Mouse (Mus musculus) midbrain, embryonic 15.5 days (tissue): ENCODE results near the gene Arhgap27. TPM values are rescaled to one million over a fixed set of nuclear protein-coding genes. Genes with fewer than 3 reads are reported as not detected.

Experiments
- ATAC-seq: fragments of 200-750 bp; cut with Nextera tagmentation; replicated peaks from 2 replicates; pipeline ENCODE4 v1.8.0; 2017; ENCODE audit warnings: moderate TSS enrichment
- H3K27ac ChIP-seq: fragments of 300-500 bp; sonication (generic); 2 replicates; pipeline ENCODE4 v1.5.1; 2015; ENCODE audit warnings: mild to moderate bottlenecking, inconsistent platforms
- H3K27me3 ChIP-seq: fragments of 300-500 bp; sonication (generic); replicated peaks from 2 replicates; pipeline ENCODE4 v1.6.1; 2015; ENCODE audit warnings: inconsistent platforms
- H3K36me3 ChIP-seq: fragments of 300-500 bp; sonication (generic); replicated peaks from 2 replicates; pipeline ENCODE4 v1.6.1; 2015; ENCODE audit warnings: inconsistent platforms
- H3K4me1 ChIP-seq: fragments of 300-500 bp; sonication (generic); 2 replicates; pipeline ENCODE4 v1.6.1; 2015; ENCODE audit warnings: inconsistent platforms
- H3K4me2 ChIP-seq: fragments of 300-500 bp; sonication (generic); 2 replicates; pipeline ENCODE4 v1.6.1; 2015; ENCODE audit warnings: inconsistent platforms, mild to moderate bottlenecking, moderate library complexity
- H3K4me3 ChIP-seq: fragments of 300-500 bp; sonication (generic); 2 replicates; pipeline ENCODE4 v1.5.1; 2015; ENCODE audit warnings: mild to moderate bottlenecking, inconsistent platforms
- H3K9ac ChIP-seq: fragments of 300-500 bp; sonication (generic); 2 replicates; pipeline ENCODE4 v1.6.1; 2015; ENCODE audit warnings: mild to moderate bottlenecking, inconsistent platforms
- H3K9me3 ChIP-seq: fragments of 300-500 bp; sonication (generic); 2 replicates; pipeline ENCODE4 v1.6.1; 2016; ENCODE audit warnings: inconsistent platforms
- WGBS: fragments of 180-500 bp; shearing (Covaris S2); methylation state at CpG from one replicate; pipeline ENCODE4 v1.1.7; 2015; ENCODE audit warnings: mixed read lengths; 5-methylcytosine and 5-hydroxymethylcytosine counted together
- polyA plus RNA-seq: library from polyadenylated mRNA; unstranded; fragments of >200 nt; fragmentation: Nextera tagmentation; extraction: Ambion mirVana; gene quantifications from 2 replicates; pipeline ENCODE4 v1.2.1, GENCODE M21; 2015

Arhgap27 gene
- polyA plus RNA-seq, 1 experiment from 2014 or later = 4.6 TPM

- 2% methylated on average over 48 of the region's 48 CpGs for WGBS
- Histone ChIP-seq H3K9ac (peak overlapping the region; percentile 29; the same call in 1 of the 2 replicates), H3K27ac (no peak overlapping the region), H3K9me3 (no peaks in the 10 kb centered on the region), H3K36me3 (no peaks in the 10 kb centered on the region), H3K27me3 (peaks cover 75% of the 10 kb centered on the region), H3K4me3 (peak overlapping the region; percentile 40), H3K4me2 (peak overlapping the region; percentile 60), H3K4me1 (peaks cover 44% of the 10 kb centered on the region)
- ATAC-seq = peak; percentile 11; the same call in 1 of the 2 replicates
These were observed 2.8 kb downstream of the Arhgap27 start for GRCm38 (mm10) chr11:103360661-103361081.

- H3K9me3 ChIP-seq = no peaks in the 10 kb centered on the region
- no peaks in the 10 kb centered on the region for H3K36me3 ChIP-seq
- peak overlapping the region; percentile 40 for H3K4me3 ChIP-seq
- no peak overlapping the region for H3K27ac ChIP-seq
- peak overlapping the region; percentile 29; the same call in 1 of the 2 replicates for H3K9ac ChIP-seq
- peak; percentile 59 for ATAC-seq
- H3K4me2 ChIP-seq = peak overlapping the region; percentile 60
- H3K27me3 ChIP-seq = peaks cover 69% of the 10 kb centered on the region
- peaks cover 45% of the 10 kb centered on the region for H3K4me1 ChIP-seq
- WGBS = 1% methylated on average over 52 of the region's 60 CpGs
These were observed 3.5 kb downstream of the Arhgap27 start for GRCm38 (mm10) chr11:103359841-103360641.

- under 1% methylated on average over 22 of the region's 22 CpGs for WGBS
- ATAC-seq = no peak
These were observed 4.4 kb downstream of the Arhgap27 start for GRCm38 (mm10) chr11:103359122-103359521.

GRCm38 (mm10) chr11:103358316-103358715 is 5.2 kb downstream of the Arhgap27 start:
- no peak for ATAC-seq
- WGBS = 48% methylated on average over 4 of the region's 4 CpGs
- H3K27me3 ChIP-seq = peaks cover 54% of the 10 kb centered on the region
- peaks cover 41% of the 10 kb centered on the region for H3K4me1 ChIP-seq
- H3K9me3 ChIP-seq = no peaks in the 10 kb centered on the region
- H3K36me3 ChIP-seq = no peaks in the 10 kb centered on the region
- no peak overlapping the region for H3K27ac ChIP-seq
- H3K9ac ChIP-seq = no peak overlapping the region
- no peak overlapping the region for H3K4me3 ChIP-seq
- H3K4me2 ChIP-seq = no peak overlapping the region

More at GRCm38 (mm10) chr11:103359122-103359521, 4.4 kb downstream of the Arhgap27 start:
- Histone ChIP-seq H3K4me3 (no peak overlapping the region), H3K27ac (no peak overlapping the region), H3K9ac (no peak overlapping the region), H3K9me3 (no peaks in the 10 kb centered on the region), H3K4me1 (peaks cover 45% of the 10 kb centered on the region), H3K4me2 (peak overlapping the region; percentile 17), H3K36me3 (no peaks in the 10 kb centered on the region), H3K27me3 (peaks cover 62% of the 10 kb centered on the region)

GRCm38 (mm10) chr11:103357710-103358109 is 5.8 kb downstream of the Arhgap27 start:
- Histone ChIP-seq H3K9me3 (no peaks in the 10 kb centered on the region), H3K9ac (no peak overlapping the region), H3K4me1 (peaks cover 35% of the 10 kb centered on the region), H3K27me3 (peaks cover 49% of the 10 kb centered on the region), H3K36me3 (no peaks in the 10 kb centered on the region), H3K4me3 (no peak overlapping the region), H3K27ac (no peak overlapping the region), H3K4me2 (no peak overlapping the region)
- 92% methylated on average over 10 of the region's 10 CpGs for WGBS
- no peak for ATAC-seq

- Histone ChIP-seq H3K27me3 (peaks cover 43% of the 10 kb centered on the region), H3K9me3 (no peaks in the 10 kb centered on the region), H3K4me2 (no peak overlapping the region), H3K9ac (no peak overlapping the region), H3K36me3 (no peaks in the 10 kb centered on the region), H3K4me1 (peaks cover 29% of the 10 kb centered on the region), H3K27ac (no peak overlapping the region), H3K4me3 (no peak overlapping the region)
- WGBS = 87% methylated on average over 16 of the region's 16 CpGs
- no peak for ATAC-seq
These were observed 6.4 kb downstream of the Arhgap27 start for GRCm38 (mm10) chr11:103356938-103357670.

- WGBS = 18% methylated on average over 11 of the region's 11 CpGs
- no peak for ATAC-seq
- Histone ChIP-seq H3K4me2 (no peak overlapping the region), H3K27me3 (peaks cover 33% of the 10 kb centered on the region), H3K9me3 (no peaks in the 10 kb centered on the region), H3K4me3 (no peak overlapping the region), H3K36me3 (no peaks in the 10 kb centered on the region), H3K4me1 (peaks cover 20% of the 10 kb centered on the region), H3K27ac (no peak overlapping the region), H3K9ac (no peak overlapping the region)
These were observed 7.4 kb downstream of the Arhgap27 start for GRCm38 (mm10) chr11:103356032-103356571.

- peaks cover 24% of the 10 kb centered on the region for H3K27me3 ChIP-seq
- no peaks in the 10 kb centered on the region for H3K9me3 ChIP-seq
- no peak overlapping the region for H3K9ac ChIP-seq
- H3K27ac ChIP-seq = no peak overlapping the region
- no peaks in the 10 kb centered on the region for H3K36me3 ChIP-seq
- no peak overlapping the region for H3K4me2 ChIP-seq
- H3K4me3 ChIP-seq = no peak overlapping the region
- ATAC-seq = no peak
- WGBS = 21% methylated on average over 11 of the region's 11 CpGs
- H3K4me1 ChIP-seq = peaks cover 14% of the 10 kb centered on the region
These were observed 8.2 kb downstream of the Arhgap27 start for GRCm38 (mm10) chr11:103355251-103355650.

GRCm38 (mm10) chr11:103354033-103354432 is 9.5 kb downstream of the Arhgap27 start:
- no peak overlapping the region for H3K27ac ChIP-seq
- H3K9ac ChIP-seq = no peak overlapping the region
- ATAC-seq = no peak
- H3K36me3 ChIP-seq = no peaks in the 10 kb centered on the region
- no peak overlapping the region for H3K4me3 ChIP-seq
- WGBS = 82% methylated on average over 3 of the region's 3 CpGs
- H3K27me3 ChIP-seq = peaks cover 13% of the 10 kb centered on the region
- no peak overlapping the region for H3K4me2 ChIP-seq
- no peaks in the 10 kb centered on the region for H3K9me3 ChIP-seq
- H3K4me1 ChIP-seq = 0 out of 2 replicates have a peak, but pooled peaks cover 5% of the 10 kb centered on the region

GRCm38 (mm10) chr11:103352239-103352814 is 11.2 kb downstream of the Arhgap27 start:
- Histone ChIP-seq H3K27ac (no peak overlapping the region), H3K36me3 (no peaks in the 10 kb centered on the region), H3K9me3 (no peaks in the 10 kb centered on the region), H3K4me1 (0 out of 2 replicates have a peak, but pooled peaks cover 5% of the 10 kb centered on the region), H3K9ac (no peak overlapping the region), H3K4me3 (no peak overlapping the region), H3K27me3 (peaks cover 7% of the 10 kb centered on the region; the same call in 1 of the 2 replicates), H3K4me2 (no peak overlapping the region)
- WGBS = 82% methylated on average over 5 of the region's 5 CpGs
- no peak for ATAC-seq

- Histone ChIP-seq H3K4me3 (no peak overlapping the region), H3K27ac (no peak overlapping the region), H3K4me2 (no peak overlapping the region), H3K9me3 (no peaks in the 10 kb centered on the region), H3K36me3 (no peaks in the 10 kb centered on the region), H3K9ac (no peak overlapping the region), H3K4me1 (0 out of 2 replicates have a peak, but pooled peaks cover 2% of the 10 kb centered on the region), H3K27me3 (no peaks in the 10 kb centered on the region)
- WGBS = 91% methylated on average over 12 of the region's 12 CpGs
- ATAC-seq = no peak
These were observed 12.7 kb downstream of the Arhgap27 start for GRCm38 (mm10) chr11:103350711-103351315.
